Mouse (Mus musculus) C2C12 (cell line): ENCODE measurements around the gene Wnt11.

Experiments used
- CEBPB ChIP-seq: IDR thresholded peaks from one replicate; pipeline ENCODE4 v1.6.1; 2011; ENCODE audit warnings: low read depth, mild to moderate bottlenecking, control low read depth, moderate library complexity
- CTCF ChIP-seq: IDR thresholded peaks from one replicate; pipeline ENCODE4 v1.5.1; 2011; ENCODE audit not compliant: control insufficient read depth, insufficient read depth, insufficient read length
- FOSL1 ChIP-seq: IDR thresholded peaks from one replicate; pipeline ENCODE4 v1.8.0; 2011; ENCODE audit warnings: mild to moderate bottlenecking, low read length; ENCODE audit not compliant: poor library complexity, insufficient read depth, severe bottlenecking
- MAX ChIP-seq: IDR thresholded peaks from one replicate; pipeline ENCODE4 v1.6.1; 2011; ENCODE audit warnings: mild to moderate bottlenecking, control low read depth
- MYOD1 ChIP-seq: IDR thresholded peaks from one replicate; pipeline ENCODE4 v1.6.1; 2011; ENCODE audit warnings: low read depth; ENCODE audit not compliant: control insufficient read depth, insufficient read length
- MYOG ChIP-seq: IDR thresholded peaks from one replicate; pipeline ENCODE4 v1.6.1; 2011; ENCODE audit not compliant: control insufficient read depth, insufficient read length; ENCODE audit errors: extremely low read depth
- USF1 ChIP-seq: IDR thresholded peaks from one replicate; pipeline ENCODE4 v1.6.1; 2011; ENCODE audit warnings: low read depth, mild to moderate bottlenecking, control low read depth, moderate library complexity

DNA sequence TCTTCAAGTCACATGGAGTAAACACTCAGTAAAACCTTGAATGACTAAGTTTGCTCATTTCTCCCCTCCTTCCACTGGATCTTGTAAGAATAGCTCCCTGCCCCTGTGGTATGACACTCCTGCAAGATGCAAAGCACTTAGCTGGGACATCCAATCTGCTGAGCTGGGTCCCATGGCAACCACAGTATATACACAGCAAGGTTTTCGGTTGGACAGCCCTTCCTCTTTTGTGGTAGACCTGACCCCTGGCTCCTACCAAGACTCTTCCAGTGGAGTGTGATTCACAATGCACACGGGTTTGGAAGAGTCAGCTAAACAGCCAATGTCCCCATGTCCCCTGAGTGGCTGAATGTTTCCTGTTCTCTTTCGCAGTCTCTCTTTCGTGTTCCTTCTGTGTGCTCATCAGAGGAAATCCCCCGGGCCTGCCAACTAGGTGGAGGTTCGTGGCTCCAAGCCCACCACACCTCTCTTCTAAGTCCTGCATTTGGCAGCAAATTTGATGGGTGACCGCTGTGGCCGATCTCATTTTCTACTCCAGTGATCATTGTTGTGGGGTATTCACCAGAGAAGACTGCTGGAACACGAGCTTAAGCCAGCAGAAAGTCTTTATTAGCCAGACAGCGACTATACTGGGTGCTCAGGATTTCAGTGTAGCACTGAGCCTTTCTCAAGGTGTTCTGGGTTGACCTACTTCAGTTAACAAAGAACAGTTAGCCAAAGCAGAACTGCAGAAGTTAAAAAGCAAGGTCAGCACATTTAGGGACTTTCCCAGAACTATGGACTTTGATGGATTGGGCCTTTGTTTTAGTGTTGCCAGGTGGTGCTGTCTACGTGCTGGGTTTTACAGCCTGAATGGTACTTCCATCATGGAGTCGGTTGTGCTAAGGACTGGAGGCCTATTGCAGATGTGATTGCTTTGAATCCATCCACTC, 29.8 kb upstream of the Wnt11 start:
- TF ChIP-seq CTCF (no peak), MAX (no peak), MYOG (no peak), CEBPB (no peak), FOSL1 (no peak), MYOD1 (no peak), USF1 (peak; percentile 45)
